Mouse (Mus musculus): ENCODE measurements around the gene Ralgapb.

DNA sequence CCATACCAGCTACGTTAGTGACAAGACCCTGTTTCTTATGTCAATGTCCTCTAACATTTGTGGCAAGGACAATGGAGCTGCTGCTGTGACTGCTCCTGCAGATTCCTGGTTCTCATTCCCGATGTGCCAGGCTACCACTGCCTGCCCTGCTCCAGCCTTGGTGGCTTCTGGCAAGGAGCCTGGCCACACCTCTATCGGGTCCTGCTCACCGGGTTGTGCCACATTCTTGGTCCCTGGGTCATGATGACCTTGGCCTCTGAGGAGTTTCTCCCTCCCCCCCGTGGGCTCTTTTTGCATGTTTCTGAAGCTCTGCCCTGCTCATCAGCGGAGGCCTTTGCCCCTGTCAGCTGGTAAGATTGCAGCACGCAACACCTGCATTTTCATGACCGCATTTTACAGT is 113.4 kb downstream of the Ralgapb start:
- no peak for TF ChIP-seq CTCF (IDR thresholded peaks at IDR 0.05; ENCODE audit: low read depth, low read length)
- TF ChIP-seq POLR2A (IDR thresholded peaks at IDR 0.05; ENCODE audit: insufficient read depth, low read length) = no peak
- no peak for TF ChIP-seq EP300 (IDR thresholded peaks at IDR 0.05; ENCODE audit: insufficient read depth, low read depth, low read length)
